Mouse (Mus musculus): ENCODE measurements at regions not wholly inside any gene's neighbourhood (a gene's known extent, or its start where the extent isn't known, plus 50 kb on each side); places are given as distances from the start of the nearest gene placed in this dataset.
"Not testable (repeated sequence)": the region's sequence is repeated elsewhere in the genome, so short reads cannot be mapped to it uniquely, and the experiment has no call there.

DNA sequence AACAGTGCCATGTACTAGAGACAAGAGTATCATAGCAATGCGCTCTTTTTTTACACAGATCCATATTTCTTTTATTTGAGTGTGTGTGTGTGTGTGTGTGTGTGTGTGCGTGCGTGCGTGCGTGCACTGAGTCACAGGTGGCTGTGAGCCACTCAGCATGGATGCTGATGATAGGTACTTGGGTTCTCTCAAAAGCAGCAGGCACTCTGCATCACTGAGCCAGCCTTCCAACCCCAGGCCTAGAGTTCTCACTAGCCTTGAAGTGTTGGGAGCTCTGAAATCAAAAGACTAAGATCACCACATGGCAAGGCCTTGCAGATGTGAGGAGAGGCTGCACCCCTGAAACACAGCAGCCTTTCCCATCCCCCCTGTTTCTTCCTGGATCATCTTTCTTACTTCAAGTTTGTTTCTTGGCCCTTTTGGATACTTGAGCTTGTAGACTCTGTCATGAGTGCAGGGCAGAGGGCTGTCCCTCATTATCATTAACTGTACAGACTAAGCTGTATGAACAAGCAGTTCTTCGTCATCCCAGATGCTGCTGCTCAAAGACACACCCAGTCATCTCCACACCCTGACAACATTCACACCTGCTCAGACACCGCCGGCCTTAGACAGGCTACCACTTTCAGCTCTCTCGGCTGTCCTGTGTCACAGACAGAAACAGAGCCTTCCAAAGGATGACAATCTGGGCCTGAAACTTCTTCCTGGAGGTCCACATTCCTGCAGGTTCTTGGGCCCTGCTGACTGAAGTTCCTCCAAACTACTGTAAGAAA, 405.5 kb upstream of the Ercc4 start:
- DNase-seq, result no peak

DNA sequence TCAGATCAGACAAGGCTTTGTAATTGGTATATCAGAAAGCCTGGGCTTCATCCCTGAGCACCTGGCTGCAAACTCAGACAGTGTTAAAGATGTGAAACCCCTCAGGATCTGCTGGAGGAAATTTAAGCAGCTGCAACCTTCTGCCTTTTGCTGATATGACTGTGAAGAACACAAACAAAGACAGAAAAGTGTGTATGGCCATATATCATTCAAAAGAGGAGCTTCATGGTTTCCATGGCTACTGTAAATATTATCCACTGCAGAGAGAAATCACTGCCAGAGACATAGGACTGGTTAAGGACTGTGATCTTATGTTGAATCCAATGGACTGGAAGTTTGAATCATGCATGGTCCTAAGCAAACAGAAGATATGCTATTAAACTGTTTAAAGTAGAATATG, 402.6 kb upstream of the Ercc4 start:
- DNase-seq, result no peak

DNA sequence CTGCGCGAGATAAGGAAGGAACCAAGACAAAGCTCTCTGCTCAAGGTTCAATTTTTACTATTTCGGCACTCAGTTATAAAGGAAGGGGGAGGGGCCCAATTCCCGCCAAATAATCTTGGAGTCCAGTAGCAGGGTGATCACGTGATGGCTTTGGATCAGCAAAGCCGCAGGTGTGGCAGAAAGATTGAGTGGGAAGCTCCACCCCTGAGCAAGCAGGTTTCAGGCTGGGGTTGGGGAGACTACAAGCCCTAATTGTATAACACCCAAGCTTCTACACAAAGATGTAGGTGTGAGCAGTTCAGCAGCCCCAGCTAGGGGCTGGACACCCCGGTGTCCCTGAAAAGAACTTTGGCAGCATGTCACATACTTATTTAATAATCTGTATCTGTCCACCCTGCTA, 388.1 kb upstream of the Ercc4 start:
- not testable (repeated sequence) for DNase-seq

- no peak for DNase-seq
These were observed 383.4 kb upstream of the Ercc4 start for GRCm38 (mm10) chr16:12726043-12726442.

GRCm38 (mm10) chr16:12730167-12730730, 379.2 kb upstream of the Ercc4 start:
- peak in 1 of 2 experiments; percentile 5 for DNase-seq

DNA sequence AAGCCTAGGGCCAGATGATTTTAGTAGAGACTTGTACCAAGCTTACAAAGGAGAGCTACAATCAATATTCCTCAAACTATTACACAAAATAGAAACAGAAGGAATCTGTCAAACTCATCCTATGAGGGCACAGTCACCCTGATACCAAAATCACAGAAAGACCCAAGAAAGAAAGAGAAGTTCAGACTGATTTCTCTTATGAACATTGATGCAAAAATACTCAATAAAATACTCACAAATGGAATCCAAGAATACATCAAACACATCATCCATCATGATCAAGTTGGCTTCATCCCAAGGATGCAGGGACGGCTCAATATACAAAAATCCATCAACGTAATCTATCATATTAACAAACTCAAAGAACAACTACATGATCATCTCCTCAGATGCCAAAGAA, 377.9 kb upstream of the Ercc4 start:
- DNase-seq, result no peak

DNA sequence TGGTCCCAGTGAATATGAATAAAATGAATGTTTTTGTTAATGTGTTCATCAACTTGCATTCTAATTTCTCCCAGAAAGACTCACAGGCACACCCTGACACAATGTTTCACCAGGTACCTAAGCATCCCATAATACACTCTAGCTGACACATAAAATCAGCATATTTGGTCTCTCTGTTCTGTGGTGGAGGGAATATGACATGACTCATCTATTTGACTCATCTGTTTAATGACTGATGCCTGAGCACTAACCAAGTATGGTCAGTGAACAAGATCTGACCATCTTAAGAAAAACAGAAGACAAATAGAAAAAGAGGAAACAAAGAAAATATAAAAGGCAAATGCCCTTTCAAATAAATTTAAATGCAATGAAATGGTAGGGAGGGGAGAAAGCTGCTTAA, 367.0 kb upstream of the Ercc4 start:
- DNase-seq, result no peak

GRCm38 (mm10) chr16:12753181-12753580, 356.3 kb upstream of the Ercc4 start:
- no peak for DNase-seq

- no peak for DNase-seq
These were observed 355.1 kb upstream of the Ercc4 start for GRCm38 (mm10) chr16:12754361-12754760.

GRCm38 (mm10) chr16:12758594-12758993, 350.9 kb upstream of the Ercc4 start:
- no peak for DNase-seq

GRCm38 (mm10) chr16:12764166-12764565, 345.3 kb upstream of the Ercc4 start:
- no peak for DNase-seq

DNA sequence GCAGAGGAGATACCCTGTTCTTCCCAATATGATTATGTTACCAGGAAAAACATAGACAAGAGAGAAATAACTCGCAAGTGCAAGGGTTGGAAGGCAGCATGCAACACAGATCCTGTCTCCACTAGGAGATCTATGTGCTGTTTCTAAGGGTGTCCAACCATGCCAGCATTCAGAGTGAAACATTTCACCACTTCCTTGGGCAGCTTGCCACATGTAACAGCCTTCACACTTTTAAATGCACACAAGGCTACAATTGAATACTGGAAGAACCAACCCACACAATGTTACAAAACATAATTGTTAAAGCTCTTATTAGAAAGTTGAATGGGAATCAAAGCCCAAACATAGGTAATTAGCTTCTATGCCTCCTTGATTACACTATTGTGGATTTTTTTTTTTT, 344.9 kb upstream of the Ercc4 start:
- DNase-seq, result no peak

- DNase-seq, result no peak
These were observed 342.6 kb upstream of the Ercc4 start for GRCm38 (mm10) chr16:12766846-12767245.

GRCm38 (mm10) chr16:12768161-12768895, 341.2 kb upstream of the Ercc4 start:
- DNase-seq, result no peak

- DNase-seq, result no peak
These were observed 339.0 kb upstream of the Ercc4 start for GRCm38 (mm10) chr16:12770482-12770881.

- no peak for DNase-seq
These were observed 336.9 kb upstream of the Ercc4 start for GRCm38 (mm10) chr16:12772535-12772934.

DNA sequence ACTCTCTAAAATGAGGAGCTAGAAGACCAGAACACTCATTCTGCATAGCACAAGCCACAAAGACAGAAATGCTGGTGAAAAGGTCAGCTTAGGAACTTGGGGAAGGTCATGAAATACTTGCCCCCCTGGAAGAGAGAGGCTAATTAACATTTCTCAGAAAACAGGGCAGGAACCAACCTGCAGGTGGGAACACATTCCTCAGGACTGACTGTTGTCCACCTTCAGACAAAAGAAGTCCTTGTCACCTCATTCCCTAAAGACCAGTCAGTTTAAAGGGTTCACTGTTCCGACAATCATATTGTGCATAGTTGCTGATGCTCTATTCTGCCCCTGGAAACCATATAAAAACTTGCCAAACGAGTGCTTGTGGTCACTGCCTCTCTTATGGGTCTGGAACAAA, 333.6 kb upstream of the Ercc4 start:
- DNase-seq, result no peak

DNA sequence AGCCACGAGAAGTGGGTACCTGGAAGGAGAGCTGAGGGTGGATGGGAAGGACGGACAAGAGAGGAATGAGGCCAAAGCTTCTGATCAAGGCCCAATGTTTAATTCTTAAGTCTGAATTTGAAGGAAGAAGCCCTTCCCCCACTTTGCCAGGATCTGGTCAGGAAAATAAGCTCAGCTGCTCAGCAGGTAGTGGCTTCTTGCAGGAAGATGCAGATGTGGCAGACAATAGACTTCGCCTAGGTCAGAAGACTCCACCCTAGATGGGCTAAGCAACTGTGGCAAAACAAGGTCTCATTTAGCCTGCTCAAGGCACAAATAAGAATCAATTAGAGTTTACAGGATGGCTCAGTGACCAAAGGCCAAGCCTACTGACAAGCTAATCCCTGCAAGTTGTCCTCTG, 330.4 kb upstream of the Ercc4 start:
- no peak for DNase-seq

DNA sequence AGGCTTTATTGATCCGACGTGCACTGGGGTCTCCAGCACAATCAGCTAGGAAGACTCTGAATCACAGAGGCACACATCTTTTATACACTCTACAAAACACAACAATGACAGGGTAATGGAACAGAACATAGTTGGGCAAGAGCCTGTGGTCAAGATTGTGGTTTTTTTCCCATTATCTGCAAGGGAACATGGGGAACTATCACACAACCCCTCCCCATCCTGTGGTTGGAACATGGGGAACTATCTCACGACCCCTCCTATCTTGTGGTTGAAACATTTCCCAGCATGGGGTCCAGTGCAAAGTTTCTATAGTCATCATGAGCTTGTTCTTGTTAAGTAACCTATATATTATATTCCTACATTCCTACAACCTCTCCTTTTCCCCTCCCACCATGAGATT, 328.8 kb upstream of the Ercc4 start:
- no peak for DNase-seq

DNA sequence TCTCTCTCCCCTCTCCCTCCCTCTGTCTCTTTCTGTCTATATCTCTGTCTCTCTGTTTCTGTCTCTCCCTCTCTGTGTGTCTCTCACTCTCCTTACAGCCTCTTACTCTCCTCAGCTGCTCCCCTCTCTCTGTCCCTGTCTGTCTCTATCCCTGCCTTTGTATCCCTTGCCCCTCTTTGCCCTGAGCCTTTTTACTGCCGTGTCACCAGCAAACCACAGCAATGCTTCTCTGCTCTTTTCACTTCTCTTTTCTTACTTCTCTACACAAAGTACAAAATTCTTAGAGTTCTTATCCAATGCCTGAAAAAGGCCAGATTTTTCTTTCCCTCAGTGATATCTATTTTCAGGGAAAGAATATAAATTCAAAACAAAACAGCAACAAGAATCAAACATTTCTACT, 323.7 kb upstream of the Ercc4 start:
- no peak for DNase-seq

DNA sequence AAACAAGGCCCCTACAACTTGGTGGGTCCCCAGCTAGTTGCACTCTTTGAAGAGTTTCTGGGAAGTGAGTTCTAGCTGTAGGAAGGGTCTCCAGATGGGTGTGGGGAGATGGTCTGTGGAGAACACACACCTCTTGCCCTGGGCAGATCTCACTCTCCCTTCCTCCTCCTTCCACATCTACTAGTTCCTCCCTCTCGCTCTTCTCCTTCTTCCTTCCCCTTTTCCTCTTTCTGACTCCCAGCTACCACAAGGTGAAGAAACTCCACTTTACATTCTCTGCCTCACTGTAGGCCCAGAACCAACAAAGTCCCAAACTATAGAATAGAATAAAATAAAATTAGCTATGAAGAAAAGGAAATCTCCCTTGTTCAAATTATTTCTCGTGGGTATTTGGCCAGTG, 311.0 kb upstream of the Ercc4 start:
- no peak for DNase-seq

- no peak for DNase-seq
These were observed 309.3 kb upstream of the Ercc4 start for GRCm38 (mm10) chr16:12800181-12800580.

- no peak for DNase-seq
These were observed 306.8 kb upstream of the Ercc4 start for GRCm38 (mm10) chr16:12802651-12803050.

DNA sequence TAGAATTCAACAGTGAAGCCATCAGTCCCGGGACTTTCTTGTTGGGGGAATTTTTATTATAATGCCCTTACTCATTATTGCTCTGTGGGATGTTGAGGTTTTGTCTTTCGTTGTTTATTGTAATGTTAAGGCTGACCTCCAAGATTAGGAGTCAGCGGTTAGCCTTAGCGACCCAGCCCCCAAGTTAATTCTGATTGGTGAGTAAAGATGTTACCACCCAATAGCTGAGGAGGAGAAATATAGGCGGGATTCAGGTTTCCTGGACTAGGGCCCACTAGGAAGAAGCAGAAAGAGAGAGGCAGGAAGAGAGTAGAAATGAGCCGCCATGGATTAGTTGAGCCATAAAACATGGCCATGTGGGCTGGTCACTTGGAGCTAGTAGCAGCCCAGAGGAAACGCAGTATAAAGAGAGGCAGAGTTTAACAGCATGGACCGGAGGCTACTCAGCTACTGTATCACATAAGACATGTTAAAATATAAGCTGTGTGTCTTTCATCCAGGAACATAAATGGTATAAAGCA, 302.1 kb upstream of the Ercc4 start:
- DNase-seq, result no peak

Data from lung, adult 18-20 months (tissue).